Mouse (Mus musculus) embryo, embryonic 11 days (tissue): ENCODE measurements at regions not wholly inside any gene's neighbourhood (a gene's known extent, or its start where the extent isn't known, plus 50 kb on each side); places are given as distances from the start of the nearest gene placed in this dataset.
"Not testable (repeated sequence)": the region's sequence is repeated elsewhere in the genome, so short reads cannot be mapped to it uniquely, and the experiment has no call there.

Source experiments
- DNase-seq: peaks from one replicate; pipeline ENCODE4 v3.0.0-alpha.2; 2015

- DNase-seq = no peak
These were observed 1645.9 kb upstream of the Cdh9 start for GRCm38 (mm10) chr15:15082577-15083128.

DNA sequence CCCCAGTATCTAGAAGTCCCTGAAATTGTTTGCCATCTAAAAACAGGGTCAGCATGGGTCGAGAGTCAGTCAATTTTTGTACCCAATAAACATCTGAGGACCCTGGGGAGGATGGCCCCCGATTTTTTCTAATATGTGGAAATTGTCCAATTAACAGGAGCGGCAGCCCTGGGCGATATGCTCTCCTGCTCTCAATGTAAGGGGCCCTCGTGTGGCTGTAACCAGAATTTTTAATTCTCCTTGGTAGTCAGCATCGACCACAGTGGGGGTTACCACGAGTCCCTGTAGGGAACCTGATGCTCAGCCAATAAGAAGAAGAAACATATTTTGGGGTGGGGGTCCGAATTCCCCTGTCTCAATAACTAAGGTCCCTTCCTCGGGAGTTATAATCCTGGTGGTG is 1639.9 kb upstream of the Cdh9 start:
- DNase-seq = not testable (repeated sequence)

DNA sequence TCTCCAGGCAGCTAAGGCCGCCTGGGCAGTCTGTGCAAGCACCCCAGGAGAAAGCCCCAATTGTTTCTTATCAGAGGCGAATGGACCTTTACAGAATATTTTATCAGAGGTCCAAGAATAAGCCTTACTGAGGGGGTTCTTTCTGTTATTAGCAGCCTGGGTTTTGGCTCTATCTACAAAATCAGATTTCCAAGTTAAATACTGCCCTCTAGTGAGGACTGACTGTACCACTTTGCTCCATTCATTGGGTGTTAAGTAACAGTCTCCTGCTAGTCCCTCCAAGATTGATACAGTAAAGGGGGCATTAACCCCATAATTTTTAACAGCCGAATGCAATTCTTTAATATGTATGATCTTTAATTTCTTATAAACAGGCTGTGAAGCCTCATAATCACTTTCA is 1638.8 kb upstream of the Cdh9 start:
- DNase-seq = peak; percentile 1

GRCm38 (mm10) chr15:15091531-15092290 is 1636.8 kb upstream of the Cdh9 start:
- DNase-seq = no peak

DNA sequence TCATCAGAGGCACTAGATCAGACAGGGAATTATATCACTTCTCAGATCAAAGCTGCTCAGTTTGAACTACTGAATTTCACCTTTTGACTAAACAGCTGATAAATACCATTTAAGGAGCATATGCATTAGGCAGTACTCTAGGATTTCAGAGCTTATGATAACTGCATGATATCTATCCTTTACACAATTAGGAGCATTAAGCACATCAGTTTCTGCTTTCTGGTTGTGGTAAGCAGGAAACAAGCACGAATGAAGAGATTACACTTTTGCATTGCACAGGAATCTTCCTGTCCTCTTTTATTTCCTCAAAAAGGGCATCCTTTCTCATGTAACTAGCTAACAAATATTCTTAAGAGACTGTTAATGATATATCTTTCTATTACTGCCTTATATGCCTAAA is 1631.2 kb upstream of the Cdh9 start:
- DNase-seq = no peak

DNA sequence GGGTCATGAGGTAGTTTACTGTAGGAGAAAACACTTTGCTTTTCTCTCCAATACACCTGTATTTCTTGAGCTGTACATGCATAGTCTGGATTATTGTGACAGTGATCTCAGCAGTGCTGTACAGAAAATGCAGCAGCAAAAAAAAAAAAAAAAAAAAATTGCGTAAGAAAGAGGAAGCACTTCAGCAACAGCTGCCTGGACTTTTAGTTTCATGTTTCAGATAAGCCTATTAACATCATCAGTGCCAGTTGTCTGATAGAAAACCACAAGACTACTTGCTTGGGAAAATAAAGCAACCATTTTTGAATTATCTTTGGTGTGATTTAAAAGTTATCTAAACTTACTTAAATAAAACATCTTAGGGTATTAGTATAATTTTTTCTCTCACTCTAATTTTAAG is 1626.4 kb upstream of the Cdh9 start:
- no peak for DNase-seq

DNA sequence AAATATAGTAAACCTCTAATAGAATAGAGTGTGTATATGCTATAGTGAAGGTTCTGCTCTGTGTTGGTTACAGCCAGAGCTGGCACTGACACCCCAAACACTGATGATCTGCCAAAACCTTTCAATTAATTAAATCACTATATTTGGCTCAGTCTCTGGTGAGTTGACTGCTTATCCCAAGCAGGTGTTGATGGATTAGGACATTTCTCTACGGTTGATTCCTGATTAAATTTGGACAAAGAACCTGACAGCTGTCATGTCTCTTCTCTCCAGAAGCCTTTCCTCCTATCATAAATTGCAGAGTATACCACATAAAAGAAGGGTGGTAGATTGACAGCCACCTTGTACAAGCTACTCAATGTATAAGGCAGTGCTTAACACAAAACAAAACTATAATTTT is 1608.4 kb upstream of the Cdh9 start:
- no peak for DNase-seq

- no peak for DNase-seq
These were observed 1579.8 kb upstream of the Cdh9 start for GRCm38 (mm10) chr15:15148791-15149190.

- DNase-seq = no peak
These were observed 1573.1 kb upstream of the Cdh9 start for GRCm38 (mm10) chr15:15155422-15155821.

- DNase-seq = no peak
These were observed 1558.2 kb upstream of the Cdh9 start for GRCm38 (mm10) chr15:15170387-15170786.

DNA sequence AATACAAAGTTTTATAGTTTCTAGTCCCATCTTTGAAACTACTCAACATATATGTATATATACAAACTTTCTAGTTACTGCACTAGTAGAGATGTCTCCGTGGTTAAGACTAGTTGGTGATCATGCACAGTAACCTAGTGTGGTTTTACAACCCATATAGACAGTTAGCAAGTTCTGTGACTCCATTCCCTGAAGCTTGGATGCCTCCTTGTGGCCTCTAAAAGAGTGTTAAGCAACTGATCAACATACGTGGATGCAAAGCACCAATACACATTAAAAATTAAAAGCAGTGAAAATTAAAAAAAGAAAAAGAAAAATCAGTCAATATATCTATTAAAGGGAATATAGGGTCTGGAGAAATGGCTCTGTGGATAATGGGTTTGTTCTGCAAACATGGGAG is 1508.3 kb upstream of the Cdh9 start:
- DNase-seq = no peak

GRCm38 (mm10) chr15:15229926-15230325 is 1498.6 kb upstream of the Cdh9 start:
- peak; percentile 7 for DNase-seq

DNA sequence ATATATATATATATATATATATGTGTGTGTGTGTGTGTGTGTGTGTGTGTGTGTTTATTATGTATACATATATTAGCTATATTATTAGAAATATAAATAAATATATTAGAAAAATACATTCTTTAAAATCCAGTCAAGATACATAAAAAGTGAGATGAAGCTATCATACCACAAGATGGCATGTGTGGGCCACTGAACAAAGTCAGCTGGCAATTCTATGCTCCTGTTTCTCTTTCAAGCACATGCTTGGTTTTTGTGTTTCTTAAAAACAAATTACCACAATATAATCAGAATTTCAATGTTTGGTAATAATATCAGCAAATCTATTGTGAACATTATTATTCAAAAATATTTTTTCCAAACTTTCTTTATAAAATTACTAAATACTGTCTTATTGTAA is 1490.2 kb upstream of the Cdh9 start:
- DNase-seq = peak; percentile 33
